Mouse (Mus musculus): ENCODE measurements around the gene Nsg2. TPM values are rescaled to one million over a fixed set of nuclear protein-coding genes. Genes with fewer than 3 reads are reported as not detected.

Gene Nsg2
- polyA plus RNA-seq, 1 experiment from 2014 or later = 44.9 TPM

GRCm38 (mm10) chr11:32008852-32009251, 8.6 kb downstream of the Nsg2 start:
- DNase-seq (ENCODE audit: low spot score) = no peak
- no peak overlapping the region for H3K4me3 ChIP-seq (ENCODE audit: low read depth, low read length)
- H3K4me2 ChIP-seq (replicated peaks; ENCODE audit: low read depth, low read length) = no peak overlapping the region
- H3K9ac ChIP-seq (ENCODE audit: low read depth, low read length) = no peak overlapping the region
- H3K9me3 ChIP-seq (ENCODE audit: control insufficient read depth, low read length) = peaks cover 4% of the 10 kb centered on the region; the same call in 1 of the 2 replicates
- ATAC-seq (ENCODE audit: low FRiP score) = no peak
- peaks cover 6% of the 10 kb centered on the region for H3K4me1 ChIP-seq (replicated peaks; ENCODE audit: control insufficient read depth, insufficient read depth, low read length)
- H3K36me3 ChIP-seq (ENCODE audit: control insufficient read depth, insufficient read depth, low read length) = peaks cover 20% of the 10 kb centered on the region
- WGBS = 74% methylated on average over 3 of the region's 3 CpGs
- no peak overlapping the region for H3K27ac ChIP-seq (ENCODE audit: low read depth, low read length)
- H3K27me3 ChIP-seq (ENCODE audit: control insufficient read depth, insufficient read depth, low read length) = no peaks in the 10 kb centered on the region

GRCm38 (mm10) chr11:32009961-32010662, 9.8 kb downstream of the Nsg2 start:
- Histone ChIP-seq H3K4me1 (replicated peaks; ENCODE audit: control insufficient read depth, insufficient read depth, low read length) (peaks cover 6% of the 10 kb centered on the region), H3K4me3 (ENCODE audit: low read depth, low read length) (no peak overlapping the region), H3K27ac (ENCODE audit: low read depth, low read length) (peak overlapping the region; percentile 69), H3K9me3 (ENCODE audit: control insufficient read depth, low read length) (peaks cover 4% of the 10 kb centered on the region; the same call in 1 of the 2 replicates), H3K9ac (ENCODE audit: low read depth, low read length) (0 out of 2 replicates have a peak overlapping the region, but pooled peaks have one; percentile 29), H3K4me2 (replicated peaks; ENCODE audit: low read depth, low read length) (no peak overlapping the region), H3K27me3 (ENCODE audit: control insufficient read depth, insufficient read depth, low read length) (no peaks in the 10 kb centered on the region), H3K36me3 (ENCODE audit: control insufficient read depth, insufficient read depth, low read length) (peaks cover 18% of the 10 kb centered on the region)
- DNase-seq (ENCODE audit: low spot score) (peak; percentile 77), ATAC-seq (ENCODE audit: low FRiP score) (peak; percentile 85)
- WGBS = 9% methylated on average over 13 of the region's 13 CpGs

GRCm38 (mm10) chr11:32010663-32010970, 10.4 kb downstream of the Nsg2 start:
- Histone ChIP-seq H3K4me2 (replicated peaks; ENCODE audit: low read depth, low read length) (no peak overlapping the region), H3K4me1 (replicated peaks; ENCODE audit: control insufficient read depth, insufficient read depth, low read length) (peaks cover 6% of the 10 kb centered on the region), H3K9me3 (ENCODE audit: control insufficient read depth, low read length) (peaks cover 4% of the 10 kb centered on the region; the same call in 1 of the 2 replicates), H3K27me3 (ENCODE audit: control insufficient read depth, insufficient read depth, low read length) (no peaks in the 10 kb centered on the region), H3K9ac (ENCODE audit: low read depth, low read length) (no peak overlapping the region), H3K27ac (ENCODE audit: low read depth, low read length) (peak overlapping the region; percentile 69; the same call in 1 of the 2 replicates), H3K36me3 (ENCODE audit: control insufficient read depth, insufficient read depth, low read length) (peaks cover 16% of the 10 kb centered on the region), H3K4me3 (ENCODE audit: low read depth, low read length) (no peak overlapping the region)
- ATAC-seq (ENCODE audit: low FRiP score) = peak; percentile 28; the same call in 1 of the 2 replicates
- no peak for DNase-seq (ENCODE audit: low spot score)
- 52% methylated on average over 5 of the region's 5 CpGs for WGBS

GRCm38 (mm10) chr11:32011867-32012603, 11.8 kb downstream of the Nsg2 start:
- H3K9me3 ChIP-seq (ENCODE audit: control insufficient read depth, low read length) = no peaks in the 10 kb centered on the region
- H3K36me3 ChIP-seq (ENCODE audit: control insufficient read depth, insufficient read depth, low read length) = peaks cover 2% of the 10 kb centered on the region; the same call in 1 of the 2 replicates
- no peaks in the 10 kb centered on the region for H3K27me3 ChIP-seq (ENCODE audit: control insufficient read depth, insufficient read depth, low read length)
- DNase-seq (ENCODE audit: low spot score) (no peak), ATAC-seq (ENCODE audit: low FRiP score) (no peak)
- H3K4me2 ChIP-seq (replicated peaks; ENCODE audit: low read depth, low read length) = no peak overlapping the region
- WGBS = 64% methylated on average over 9 of the region's 9 CpGs
- H3K4me3 ChIP-seq (ENCODE audit: low read depth, low read length) = no peak overlapping the region
- no peak overlapping the region for H3K27ac ChIP-seq (ENCODE audit: low read depth, low read length)
- peaks cover 6% of the 10 kb centered on the region for H3K4me1 ChIP-seq (replicated peaks; ENCODE audit: control insufficient read depth, insufficient read depth, low read length)
- H3K9ac ChIP-seq (ENCODE audit: low read depth, low read length) = no peak overlapping the region

GRCm38 (mm10) chr11:32013014-32013427, 12.8 kb downstream of the Nsg2 start:
- H3K4me3 ChIP-seq (ENCODE audit: low read depth, low read length) = no peak overlapping the region
- peaks cover 6% of the 10 kb centered on the region for H3K4me1 ChIP-seq (replicated peaks; ENCODE audit: control insufficient read depth, insufficient read depth, low read length)
- no peak overlapping the region for H3K4me2 ChIP-seq (replicated peaks; ENCODE audit: low read depth, low read length)
- H3K9ac ChIP-seq (ENCODE audit: low read depth, low read length) = no peak overlapping the region
- ATAC-seq (ENCODE audit: low FRiP score) = no peak
- no peak overlapping the region for H3K27ac ChIP-seq (ENCODE audit: low read depth, low read length)
- no peak for DNase-seq (ENCODE audit: low spot score)
- no peaks in the 10 kb centered on the region for H3K27me3 ChIP-seq (ENCODE audit: control insufficient read depth, insufficient read depth, low read length)
- no peaks in the 10 kb centered on the region for H3K9me3 ChIP-seq (ENCODE audit: control insufficient read depth, low read length)
- WGBS = 90% methylated on average over 4 of the region's 4 CpGs
- H3K36me3 ChIP-seq (ENCODE audit: control insufficient read depth, insufficient read depth, low read length) = no peaks in the 10 kb centered on the region

GRCm38 (mm10) chr11:32013561-32013960, 13.3 kb downstream of the Nsg2 start:
- peaks cover 6% of the 10 kb centered on the region for H3K4me1 ChIP-seq (replicated peaks; ENCODE audit: control insufficient read depth, insufficient read depth, low read length)

GRCm38 (mm10) chr11:32018201-32018600, 17.9 kb downstream of the Nsg2 start:
- Histone ChIP-seq H3K9me3 (ENCODE audit: control insufficient read depth, low read length) (no peaks in the 10 kb centered on the region), H3K9ac (ENCODE audit: low read depth, low read length) (no peak overlapping the region), H3K36me3 (ENCODE audit: control insufficient read depth, insufficient read depth, low read length) (no peaks in the 10 kb centered on the region), H3K4me2 (replicated peaks; ENCODE audit: low read depth, low read length) (no peak overlapping the region), H3K27me3 (ENCODE audit: control insufficient read depth, insufficient read depth, low read length) (no peaks in the 10 kb centered on the region), H3K4me3 (ENCODE audit: low read depth, low read length) (no peak overlapping the region), H3K4me1 (replicated peaks; ENCODE audit: control insufficient read depth, insufficient read depth, low read length) (peaks cover 2% of the 10 kb centered on the region; the same call in 1 of the 2 replicates), H3K27ac (ENCODE audit: low read depth, low read length) (no peak overlapping the region)
- no peak for DNase-seq (ENCODE audit: low spot score)
- no peak for ATAC-seq (ENCODE audit: low FRiP score)
- WGBS = 65% methylated on average over 4 of the region's 4 CpGs

More at GRCm38 (mm10) chr11:32013561-32013960, 13.3 kb downstream of the Nsg2 start:
- Histone ChIP-seq H3K4me3 (ENCODE audit: low read depth, low read length) (no peak overlapping the region), H3K36me3 (ENCODE audit: control insufficient read depth, insufficient read depth, low read length) (no peaks in the 10 kb centered on the region), H3K27me3 (ENCODE audit: control insufficient read depth, insufficient read depth, low read length) (no peaks in the 10 kb centered on the region), H3K27ac (ENCODE audit: low read depth, low read length) (no peak overlapping the region), H3K4me2 (replicated peaks; ENCODE audit: low read depth, low read length) (no peak overlapping the region), H3K9ac (ENCODE audit: low read depth, low read length) (no peak overlapping the region), H3K9me3 (ENCODE audit: control insufficient read depth, low read length) (no peaks in the 10 kb centered on the region)
- DNase-seq (ENCODE audit: low spot score) (no peak), ATAC-seq (ENCODE audit: low FRiP score) (no peak)
- 93% methylated on average over 1 of the region's 1 CpGs for WGBS

GRCm38 (mm10) chr11:32020031-32020965, 20.0 kb downstream of the Nsg2 start:
- ATAC-seq (ENCODE audit: low FRiP score) = peak; percentile 67
- Histone ChIP-seq H3K27ac (ENCODE audit: low read depth, low read length) (peak overlapping the region; percentile 36; the same call in 1 of the 2 replicates), H3K36me3 (ENCODE audit: control insufficient read depth, insufficient read depth, low read length) (no peaks in the 10 kb centered on the region), H3K4me2 (replicated peaks; ENCODE audit: low read depth, low read length) (no peak overlapping the region), H3K9ac (ENCODE audit: low read depth, low read length) (no peak overlapping the region), H3K9me3 (ENCODE audit: control insufficient read depth, low read length) (no peaks in the 10 kb centered on the region), H3K4me1 (replicated peaks; ENCODE audit: control insufficient read depth, insufficient read depth, low read length) (peaks cover 2% of the 10 kb centered on the region; the same call in 1 of the 2 replicates), H3K4me3 (ENCODE audit: low read depth, low read length) (no peak overlapping the region), H3K27me3 (ENCODE audit: control insufficient read depth, insufficient read depth, low read length) (no peaks in the 10 kb centered on the region)
- no peak for DNase-seq (ENCODE audit: low spot score)
- 38% methylated on average over 8 of the region's 8 CpGs for WGBS

All from hindbrain, embryonic 11.5 days (tissue).